Mouse (Mus musculus) left cerebral cortex, adult 9 months (tissue): ENCODE results near the gene Gm5134.

Source experiments
- DNase-seq, 2 experiments: peaks; one replicate each; pipeline ENCODE4 v3.0.0; 2022; ENCODE audit warnings: low spot score in 2 of 2

The Gm5134 gene

GRCm38 (mm10) chr10:75954381-75954811, at the start of gene Gm5134:
Gm5134 (plus strand) TSS chr10:75954514.
- no peak for DNase-seq

- no peak for DNase-seq
Observed at GRCm38 (mm10) chr10:75906882-75907281, 47.4 kb upstream of the Gm5134 start.

GRCm38 (mm10) chr10:75910698-75911097, 43.6 kb upstream of the Gm5134 start:
- DNase-seq, result no peak

- DNase-seq, result no peak
Observed at GRCm38 (mm10) chr10:75913013-75913589, 41.2 kb upstream of the Gm5134 start.

GRCm38 (mm10) chr10:75915557-75915956, 38.8 kb upstream of the Gm5134 start:
- DNase-seq, result no peak

GRCm38 (mm10) chr10:75916840-75917239, 37.5 kb upstream of the Gm5134 start:
- DNase-seq, result no peak

- DNase-seq, result no peak
Observed at GRCm38 (mm10) chr10:75919026-75919425, 35.3 kb upstream of the Gm5134 start.

GRCm38 (mm10) chr10:75921026-75921725, 33.1 kb upstream of the Gm5134 start, which contains the start of gene Smarcb1:
Smarcb1 (minus strand) TSS chr10:75921617.
- peak; percentile 82 to 95 for DNase-seq

- DNase-seq, result no peak
Observed at GRCm38 (mm10) chr10:75921726-75922560, 32.4 kb upstream of the Gm5134 start.

GRCm38 (mm10) chr10:75924324-75924723, 30.0 kb upstream of the Gm5134 start:
- no peak for DNase-seq

GRCm38 (mm10) chr10:75926396-75926795, 27.9 kb upstream of the Gm5134 start:
- DNase-seq, result no peak

GRCm38 (mm10) chr10:75930304-75930703, 24.0 kb upstream of the Gm5134 start:
- no peak for DNase-seq

GRCm38 (mm10) chr10:75931311-75931710, 23.0 kb upstream of the Gm5134 start:
- no peak for DNase-seq

- DNase-seq, result no peak
Observed at GRCm38 (mm10) chr10:75932081-75932678, 22.1 kb upstream of the Gm5134 start.

GRCm38 (mm10) chr10:75932891-75933290, 21.4 kb upstream of the Gm5134 start, which contains the start of gene Chchd10:
Chchd10 (plus strand) TSS chr10:75933130.
- no peak for DNase-seq

GRCm38 (mm10) chr10:75934991-75935390, 19.3 kb upstream of the Gm5134 start:
- DNase-seq, result no peak

GRCm38 (mm10) chr10:75935680-75936541, 18.4 kb upstream of the Gm5134 start, which contains the start of gene Mmp11:
Mmp11 (minus strand) TSS chr10:75936496.
- peak in 1 of 2 experiments; percentile 76 for DNase-seq

- DNase-seq, result no peak
Observed at GRCm38 (mm10) chr10:75936909-75937667, 17.2 kb upstream of the Gm5134 start.

GRCm38 (mm10) chr10:75937851-75938643, 16.3 kb upstream of the Gm5134 start:
- DNase-seq, result no peak
